Mouse (Mus musculus) kidney, adult 2 months (tissue): ENCODE data around the gene Gskip. TPM values are rescaled to one million over a fixed set of nuclear protein-coding genes. Genes with fewer than 3 reads are reported as not detected.

Source experiments
- DNase-seq: peaks from one replicate; pipeline ENCODE4 v3.0.0; 2021
- H3K27ac ChIP-seq: fragments of 200-500 bp; 2 replicates; pipeline ENCODE4 v1.5.1; 2012; ENCODE audit warnings: low read depth, low read length, control low read depth, inconsistent platforms; ENCODE audit not compliant: insufficient read depth
- H3K27me3 ChIP-seq: fragments of 200-500 bp; replicated peaks from 2 replicates; pipeline ENCODE4 v1.6.1; 2012; ENCODE audit warnings: mild to moderate bottlenecking, moderate library complexity, low read length, inconsistent platforms; ENCODE audit not compliant: control insufficient read depth, insufficient read depth
- H3K36me3 ChIP-seq: fragments of 200-500 bp; 2 replicates; pipeline ENCODE4 v1.6.1; 2012; ENCODE audit warnings: mild to moderate bottlenecking, moderate library complexity, low read length, inconsistent platforms; ENCODE audit not compliant: control insufficient read depth, insufficient read depth
- H3K4me1 ChIP-seq: fragments of 200-500 bp; 2 replicates; pipeline ENCODE4 v1.6.1; 2011; ENCODE audit warnings: low read length; ENCODE audit not compliant: control insufficient read depth, insufficient read depth
- H3K4me3 ChIP-seq: fragments of 200-500 bp; 2 replicates; pipeline ENCODE4 v1.5.1; 2011; ENCODE audit warnings: mild to moderate bottlenecking, low read depth, low read length, control low read depth; ENCODE audit not compliant: insufficient read depth
- CTCF ChIP-seq: fragments of 200-500 bp; conservative IDR thresholded peaks from 2 replicates; pipeline ENCODE4 v1.5.1; 2011; ENCODE audit warnings: low read depth, mild to moderate bottlenecking, control low read depth, low read length, moderate library complexity, mixed read lengths; ENCODE audit not compliant: insufficient read depth, insufficient read length
- POLR2A ChIP-seq: fragments of 200-500 bp; IDR thresholded peaks from one replicate; pipeline ENCODE4 v1.6.1; 2011; ENCODE audit warnings: low read depth, low read length, control low read depth
- WGBS: fragments of 180-500 bp; shearing (Covaris S2); methylation state at CpG from one replicate; pipeline ENCODE4 v1.1.7; 2018; 5-methylcytosine and 5-hydroxymethylcytosine counted together
- polyA plus RNA-seq: library from polyadenylated mRNA; depleted of rRNA; stranded (reverse); fragments of >200 nt; gene quantifications from 2 replicates; pipeline ENCODE4 v1.2.3, GENCODE M21; 2012

Gene Gskip
- polyA plus RNA-seq, 1 experiment, result 9.0 TPM

GRCm38 (mm10) chr12:105678762-105679161 is 5.9 kb upstream of the Gskip start:
- Histone ChIP-seq H3K4me3 (no peak overlapping the region), H3K4me1 (peaks cover 4% of the 10 kb centered on the region; the same call in 1 of the 2 replicates), H3K27me3 (no peaks in the 10 kb centered on the region), H3K36me3 (peaks cover 2% of the 10 kb centered on the region), H3K27ac (no peak overlapping the region)
- 84% methylated on average over 3 of the region's 3 CpGs for WGBS
- TF ChIP-seq POLR2A (no peak), CTCF (no peak)
- no peak for DNase-seq

- under 1% methylated on average over 73 of the region's 73 CpGs for WGBS
- TF ChIP-seq POLR2A (no peak), CTCF (no peak)
- H3K27me3 ChIP-seq, result no peaks in the 10 kb centered on the region
These were observed 517 bp downstream of the Gskip start, which contains the start of gene Atg2b for GRCm38 (mm10) chr12:105685001-105685691. Gene Atg2b (minus strand): TSS chr12:105685211.

GRCm38 (mm10) chr12:105686791-105687190 is 2.2 kb downstream of the Gskip start:
- H3K4me1 ChIP-seq, result peaks cover 7% of the 10 kb centered on the region; the same call in 1 of the 2 replicates
- no peaks in the 10 kb centered on the region for H3K36me3 ChIP-seq
- DNase-seq, result no peak
- WGBS, result 72% methylated on average over 3 of the region's 3 CpGs
- no peak overlapping the region for H3K4me3 ChIP-seq
- TF ChIP-seq CTCF (no peak), POLR2A (no peak)
- peak overlapping the region; percentile 36; the same call in 1 of the 2 replicates for H3K27ac ChIP-seq
- no peaks in the 10 kb centered on the region for H3K27me3 ChIP-seq

More at GRCm38 (mm10) chr12:105685001-105685691, 517 bp downstream of the Gskip start, which contains the start of gene Atg2b:
- DNase-seq, result peak; percentile 97
- no peaks in the 10 kb centered on the region for H3K36me3 ChIP-seq
- H3K4me3 ChIP-seq, result peak within 1 kb of the TSS; percentile 93
- peak within 1 kb of the TSS; percentile 71 for H3K27ac ChIP-seq
- H3K4me1 ChIP-seq, result peaks cover 7% of the 10 kb centered on the region; the same call in 1 of the 2 replicates

DNA sequence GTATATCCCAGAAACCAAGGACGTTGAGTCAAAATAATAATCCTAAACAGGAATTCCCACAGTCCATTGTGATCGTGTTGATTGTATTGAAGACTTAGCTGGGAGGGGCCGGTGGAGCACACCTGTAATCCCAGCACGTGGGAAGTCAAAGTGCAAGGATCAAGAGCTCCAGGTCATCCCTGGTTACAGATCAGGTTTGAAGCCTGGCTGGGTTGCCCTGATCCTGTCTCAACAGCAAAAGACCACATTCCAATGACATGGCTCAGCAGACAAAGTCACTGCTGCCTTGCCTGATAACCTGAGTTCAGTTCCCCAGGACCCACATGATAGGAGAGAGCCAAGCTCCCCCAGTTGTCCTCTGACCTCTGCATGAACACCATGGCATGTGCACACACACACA is 2.8 kb downstream of the Gskip start:
- no peak for TF ChIP-seq CTCF
- no peak for TF ChIP-seq POLR2A
- H3K27ac ChIP-seq, result no peak overlapping the region

DNA sequence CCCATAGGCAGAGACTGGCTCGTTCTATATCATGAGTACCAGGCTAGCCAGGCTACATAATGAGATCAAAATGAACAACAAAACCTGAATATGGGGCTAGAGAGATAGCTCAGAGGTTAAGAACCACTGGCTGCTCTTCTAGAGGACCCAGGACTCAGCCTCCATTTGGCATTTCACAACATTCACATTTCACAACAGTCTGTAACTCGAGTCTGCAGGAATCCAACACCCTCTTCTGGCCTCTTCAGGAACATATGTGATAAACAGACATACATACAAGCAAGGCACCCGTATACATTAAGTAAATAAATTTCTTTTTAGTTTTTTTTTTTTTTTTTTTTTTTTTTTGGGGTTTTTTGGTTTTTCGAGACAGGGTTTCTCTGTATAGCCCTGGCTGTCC is 3.9 kb downstream of the Gskip start:
- TF ChIP-seq POLR2A (no peak), CTCF (no peak)
- H3K27me3 ChIP-seq, result no peaks in the 10 kb centered on the region
- H3K4me1 ChIP-seq, result peaks cover 3% of the 10 kb centered on the region; the same call in 1 of the 2 replicates
- DNase-seq, result no peak
- H3K27ac ChIP-seq, result no peak overlapping the region
- no peaks in the 10 kb centered on the region for H3K36me3 ChIP-seq
- WGBS, result 82% methylated on average over 4 of the region's 4 CpGs
- H3K4me3 ChIP-seq, result no peak overlapping the region

More for the DNA sequence above, 2.8 kb downstream of the Gskip start:
- peak; percentile 35 for DNase-seq
- Histone ChIP-seq H3K36me3 (no peaks in the 10 kb centered on the region), H3K4me3 (no peak overlapping the region), H3K27me3 (no peaks in the 10 kb centered on the region), H3K4me1 (peaks cover 7% of the 10 kb centered on the region; the same call in 1 of the 2 replicates)
- 48% methylated on average over 4 of the region's 4 CpGs for WGBS

DNA sequence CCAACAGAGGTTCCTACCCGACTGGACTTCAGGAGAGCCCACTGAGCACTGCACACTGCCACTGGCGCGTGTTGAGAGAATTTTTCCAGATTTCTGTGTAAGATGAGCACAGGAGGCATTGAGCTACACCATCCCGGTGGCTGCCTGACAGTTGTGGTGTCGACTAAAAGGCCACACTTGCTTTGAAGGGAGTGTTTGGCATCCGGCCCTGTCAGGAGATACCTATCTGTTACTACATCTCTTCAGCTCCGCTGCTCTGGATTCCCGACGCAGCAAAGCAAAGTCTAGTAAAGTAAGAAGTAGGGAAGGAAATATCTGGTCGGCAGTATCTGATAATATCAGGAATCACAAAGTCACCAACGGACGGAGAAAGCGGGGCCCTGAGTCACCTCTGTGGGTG is 4.8 kb downstream of the Gskip start:
- Histone ChIP-seq H3K4me1 (peaks cover 3% of the 10 kb centered on the region; the same call in 1 of the 2 replicates), H3K27me3 (no peaks in the 10 kb centered on the region), H3K36me3 (no peaks in the 10 kb centered on the region), H3K4me3 (no peak overlapping the region), H3K27ac (no peak overlapping the region)
- TF ChIP-seq POLR2A, result no peak
- no peak for TF ChIP-seq CTCF
- DNase-seq, result no peak
- 83% methylated on average over 13 of the region's 13 CpGs for WGBS

- H3K27me3 ChIP-seq, result no peaks in the 10 kb centered on the region
- no peaks in the 10 kb centered on the region; the same call in 1 of the 2 replicates for H3K36me3 ChIP-seq
- H3K27ac ChIP-seq, result no peak overlapping the region
- no peaks in the 10 kb centered on the region for H3K4me1 ChIP-seq
- WGBS, result 94% methylated on average over 2 of the region's 2 CpGs
- no peak overlapping the region for H3K4me3 ChIP-seq
- no peak for DNase-seq
- no peak for TF ChIP-seq CTCF
- no peak for TF ChIP-seq POLR2A
These were observed 9.4 kb downstream of the Gskip start for GRCm38 (mm10) chr12:105694021-105694420.
